Mouse (Mus musculus) neural tube, embryonic 15.5 days (tissue): ENCODE results near the gene Slc9a9. TPM values are rescaled to one million over a fixed set of nuclear protein-coding genes. Genes with fewer than 3 reads are reported as not detected.
A peak's percentile ranks its signal among the peaks of the same experiment; 100 is the strongest.

ENCODE experiments used
- ATAC-seq: fragments of 200-750 bp; cut with Nextera tagmentation; 2 replicates; pipeline ENCODE4 v1.8.0; 2017; ENCODE audit warnings: mild to moderate bottlenecking, moderate TSS enrichment, moderate library complexity; ENCODE audit not compliant: low FRiP score
- H3K27ac ChIP-seq: fragments of 300-500 bp; sonication (generic); replicated peaks from 2 replicates; pipeline ENCODE4 v1.5.1; 2015; ENCODE audit warnings: mild to moderate bottlenecking, inconsistent platforms
- H3K27me3 ChIP-seq: fragments of 300-500 bp; sonication (generic); replicated peaks from 2 replicates; pipeline ENCODE4 v1.6.1; 2015; ENCODE audit warnings: inconsistent platforms
- H3K36me3 ChIP-seq: fragments of 300-500 bp; sonication (generic); 2 replicates; pipeline ENCODE4 v1.6.1; 2015; ENCODE audit warnings: inconsistent platforms
- H3K4me1 ChIP-seq: fragments of 300-500 bp; sonication (generic); 2 replicates; pipeline ENCODE4 v1.6.1; 2015; ENCODE audit warnings: inconsistent platforms
- H3K4me2 ChIP-seq: fragments of 300-500 bp; sonication (generic); 2 replicates; pipeline ENCODE4 v1.6.1; 2015; ENCODE audit warnings: inconsistent platforms, mild to moderate bottlenecking, moderate library complexity
- H3K4me3 ChIP-seq: fragments of 300-500 bp; sonication (generic); replicated peaks from 2 replicates; pipeline ENCODE4 v1.5.1; 2015; ENCODE audit warnings: mild to moderate bottlenecking, inconsistent platforms
- H3K9ac ChIP-seq: fragments of 300-500 bp; sonication (generic); replicated peaks from 2 replicates; pipeline ENCODE4 v1.6.1; 2015; ENCODE audit warnings: mild to moderate bottlenecking, inconsistent platforms
- H3K9me3 ChIP-seq: fragments of 300-500 bp; sonication (generic); replicated peaks from 2 replicates; pipeline ENCODE4 v1.6.1; 2016; ENCODE audit warnings: inconsistent platforms
- WGBS: fragments of 180-500 bp; shearing (Covaris S2); methylation state at CpG from one replicate; pipeline ENCODE4 v1.1.7; 2015; ENCODE audit warnings: mixed read lengths; 5-methylcytosine and 5-hydroxymethylcytosine counted together
- polyA plus RNA-seq: library from polyadenylated mRNA; unstranded; fragments of >200 nt; fragmentation: Nextera tagmentation; extraction: Ambion mirVana; gene quantifications from 2 replicates; pipeline ENCODE4 v1.2.1, GENCODE M21; 2015

The Slc9a9 gene
- polyA plus RNA-seq, 1 experiment from 2014 or later: 9.2 TPM

- Histone ChIP-seq H3K4me3 (no peak overlapping the region), H3K36me3 (no peaks in the 10 kb centered on the region), H3K9me3 (no peaks in the 10 kb centered on the region), H3K4me1 (peaks cover 22% of the 10 kb centered on the region), H3K9ac (no peak overlapping the region), H3K4me2 (no peak overlapping the region), H3K27me3 (no peaks in the 10 kb centered on the region), H3K27ac (no peak overlapping the region)
- WGBS: 55% methylated on average over 2 of the region's 2 CpGs
- no peak for ATAC-seq
These were observed 510.3 kb downstream of the Slc9a9 start for GRCm38 (mm10) chr9:95180005-95180404.

GRCm38 (mm10) chr9:95180569-95180968 is 510.9 kb downstream of the Slc9a9 start:
- Histone ChIP-seq H3K4me2 (no peak overlapping the region), H3K36me3 (no peaks in the 10 kb centered on the region), H3K27ac (no peak overlapping the region), H3K4me1 (peaks cover 22% of the 10 kb centered on the region), H3K9me3 (no peaks in the 10 kb centered on the region), H3K4me3 (no peak overlapping the region), H3K9ac (no peak overlapping the region), H3K27me3 (no peaks in the 10 kb centered on the region)
- no peak for ATAC-seq
- 75% methylated on average over 4 of the region's 4 CpGs for WGBS

DNA sequence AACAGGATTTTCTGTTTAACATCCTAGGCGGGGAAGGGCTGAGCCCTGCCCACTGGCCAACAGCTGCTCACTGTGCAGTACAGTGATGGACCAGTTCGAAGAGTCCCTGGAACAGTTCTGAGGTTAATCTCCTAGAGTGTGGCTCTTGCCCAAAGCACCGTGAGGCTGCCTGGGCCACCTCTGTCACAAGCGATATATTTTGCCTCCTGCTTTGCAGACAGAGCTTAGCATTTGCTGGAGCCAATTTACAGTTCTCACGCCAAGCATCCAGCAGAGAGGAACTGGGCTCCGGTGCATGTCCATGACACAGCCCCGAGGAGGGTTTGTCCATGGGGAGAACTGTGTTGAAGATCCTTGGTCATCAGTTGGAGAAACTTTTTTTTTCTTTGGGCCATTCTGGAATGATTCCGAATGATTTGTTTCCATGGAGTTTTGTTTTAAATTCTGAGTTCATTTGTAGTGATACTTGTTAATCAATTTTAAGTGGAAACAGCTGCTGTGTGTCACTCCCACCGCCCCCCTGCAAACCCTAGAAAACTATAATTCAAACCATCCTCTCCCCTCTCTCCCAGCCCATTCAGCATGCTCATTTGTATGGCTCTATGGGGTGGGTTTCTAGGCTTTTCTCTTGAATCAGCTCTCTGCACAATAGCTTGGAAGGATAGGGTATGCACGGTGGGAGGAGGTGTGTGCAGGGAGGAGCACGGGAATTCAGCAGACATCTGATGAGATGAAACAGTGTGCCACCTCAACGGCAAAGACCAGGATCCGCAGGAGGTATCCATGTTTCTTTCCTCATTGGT is 511.7 kb downstream of the Slc9a9 start:
- Histone ChIP-seq H3K36me3 (no peaks in the 10 kb centered on the region), H3K4me2 (no peak overlapping the region), H3K9me3 (no peaks in the 10 kb centered on the region), H3K4me3 (no peak overlapping the region), H3K9ac (no peak overlapping the region), H3K4me1 (peaks cover 23% of the 10 kb centered on the region), H3K27me3 (no peaks in the 10 kb centered on the region), H3K27ac (no peak overlapping the region; the same call in 1 of the 2 replicates)
- ATAC-seq: peak; percentile 46
- 46% methylated on average over 13 of the region's 13 CpGs for WGBS

DNA sequence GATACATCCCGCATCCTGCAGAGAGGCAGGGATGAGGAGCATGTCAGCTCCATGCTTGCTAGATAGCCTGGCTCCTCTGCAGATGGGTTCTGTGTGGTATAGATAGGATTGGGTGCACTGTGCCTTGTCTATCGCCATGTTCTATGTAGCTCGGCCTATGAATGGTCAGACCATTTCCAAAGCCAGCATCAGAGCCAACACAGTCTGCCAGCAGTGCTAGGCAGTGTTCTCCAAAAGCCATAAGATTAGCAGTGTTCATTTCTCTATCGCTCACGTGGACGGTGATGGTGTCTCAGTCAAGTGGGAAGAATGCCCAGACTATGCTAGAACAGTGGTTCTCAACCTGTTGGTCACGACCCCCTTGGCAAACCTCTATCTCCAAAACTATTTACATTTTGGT is 512.6 kb downstream of the Slc9a9 start:
- 88% methylated on average over 7 of the region's 7 CpGs for WGBS
- ATAC-seq: no peak
- Histone ChIP-seq H3K4me3 (no peak overlapping the region), H3K27me3 (no peaks in the 10 kb centered on the region), H3K9ac (no peak overlapping the region), H3K4me2 (no peak overlapping the region), H3K27ac (no peak overlapping the region; the same call in 1 of the 2 replicates), H3K4me1 (peaks cover 27% of the 10 kb centered on the region), H3K36me3 (no peaks in the 10 kb centered on the region), H3K9me3 (no peaks in the 10 kb centered on the region)

DNA sequence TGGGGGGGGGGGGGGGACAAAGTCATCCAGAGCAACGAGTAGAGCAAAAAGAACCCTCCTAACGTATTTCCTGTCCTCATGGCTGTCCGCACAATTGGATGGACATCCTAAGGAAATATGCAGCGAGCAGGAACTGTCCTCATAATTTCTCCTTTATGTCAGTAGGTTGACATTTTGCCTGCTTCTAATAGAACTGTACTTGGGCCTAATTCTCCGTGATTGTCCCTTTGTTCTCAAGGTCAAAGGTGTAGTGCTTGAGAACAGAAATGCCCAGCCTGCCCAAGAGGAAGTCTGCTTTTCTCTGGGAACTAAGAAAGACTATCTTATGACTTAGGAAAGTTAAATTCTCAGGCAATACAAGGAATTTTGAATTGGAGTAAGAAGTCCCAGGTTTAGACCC is 514.7 kb downstream of the Slc9a9 start:
- Histone ChIP-seq H3K27me3 (no peaks in the 10 kb centered on the region), H3K9ac (no peak overlapping the region), H3K27ac (no peak overlapping the region), H3K36me3 (no peaks in the 10 kb centered on the region), H3K9me3 (no peaks in the 10 kb centered on the region), H3K4me2 (no peak overlapping the region), H3K4me3 (no peak overlapping the region), H3K4me1 (peaks cover 27% of the 10 kb centered on the region)
- WGBS: 73% methylated on average over 5 of the region's 5 CpGs
- no peak for ATAC-seq

DNA sequence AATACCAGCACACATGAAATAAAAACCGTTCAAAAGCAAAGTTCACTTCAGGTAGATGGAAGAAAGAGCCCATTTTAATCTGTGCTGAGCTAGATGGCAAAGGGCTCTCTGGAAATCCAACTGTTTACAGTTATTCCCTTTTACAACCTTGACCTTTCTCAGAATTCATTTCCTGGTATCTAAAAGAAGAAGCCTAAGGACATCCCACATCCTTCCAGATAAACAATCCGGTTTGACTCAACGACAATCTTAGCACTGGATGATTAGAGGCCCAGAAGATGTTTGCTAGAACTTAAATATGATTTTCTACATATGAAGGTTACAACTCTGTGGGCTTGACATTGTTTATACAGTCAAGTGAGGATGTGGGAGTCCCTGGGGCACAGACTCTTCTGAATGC is 516.1 kb downstream of the Slc9a9 start:
- Histone ChIP-seq H3K4me3 (no peak overlapping the region), H3K4me2 (no peak overlapping the region), H3K27me3 (no peaks in the 10 kb centered on the region), H3K9me3 (no peaks in the 10 kb centered on the region), H3K4me1 (peaks cover 18% of the 10 kb centered on the region), H3K9ac (no peak overlapping the region), H3K36me3 (no peaks in the 10 kb centered on the region), H3K27ac (no peak overlapping the region; the same call in 1 of the 2 replicates)
- WGBS: 91% methylated on average over 3 of the region's 3 CpGs
- ATAC-seq: no peak

- WGBS: 45% methylated on average over 15 of the region's 15 CpGs
- Histone ChIP-seq H3K9ac (no peak overlapping the region), H3K4me1 (peaks cover 12% of the 10 kb centered on the region), H3K4me2 (no peak overlapping the region), H3K36me3 (no peaks in the 10 kb centered on the region), H3K4me3 (no peak overlapping the region), H3K9me3 (no peaks in the 10 kb centered on the region), H3K27me3 (no peaks in the 10 kb centered on the region), H3K27ac (peak overlapping the region; percentile 51)
- ATAC-seq: no peak
These were observed 516.9 kb downstream of the Slc9a9 start for GRCm38 (mm10) chr9:95186386-95187289.

DNA sequence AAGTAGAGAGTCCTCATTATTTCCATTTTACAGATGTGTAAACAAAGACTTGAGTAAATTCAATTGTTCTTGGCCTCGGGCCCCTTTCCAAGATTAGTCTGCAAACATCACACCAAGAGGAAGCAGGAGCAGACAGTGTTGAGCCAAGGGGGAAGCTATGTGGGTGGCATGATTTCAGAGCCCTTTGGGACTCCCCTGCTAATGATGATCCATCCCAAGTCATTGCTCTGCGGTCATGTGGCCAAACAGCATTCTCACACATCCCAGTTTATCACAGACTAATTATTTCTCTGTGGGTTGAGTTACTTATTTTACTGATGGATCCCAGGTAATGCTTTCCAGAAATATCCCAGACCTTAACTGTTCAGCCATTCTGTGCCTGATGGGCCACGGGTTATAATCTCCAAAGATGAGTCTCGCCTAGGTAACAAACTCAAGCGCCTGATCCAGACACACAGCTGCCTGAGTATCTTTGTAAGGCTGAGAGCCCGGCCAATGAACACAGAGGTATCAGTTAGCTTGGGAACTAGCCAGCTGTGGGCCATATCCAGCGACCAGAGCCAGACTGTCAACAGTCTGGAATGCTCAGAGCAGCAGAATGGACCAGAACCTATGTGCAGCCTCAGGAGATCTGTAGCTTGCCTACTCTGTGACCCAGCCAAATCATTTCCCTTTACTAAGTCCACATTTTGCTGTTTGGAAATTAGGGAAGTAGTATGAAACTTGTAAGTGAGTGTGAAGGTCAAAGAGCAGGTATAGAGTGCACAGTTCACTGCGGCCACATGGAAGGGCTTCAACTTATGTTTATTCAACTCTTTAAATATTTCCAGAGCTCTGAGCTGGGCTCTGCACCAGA is 518.9 kb downstream of the Slc9a9 start:
- peaks cover 5% of the 10 kb centered on the region; the same call in 1 of the 2 replicates for H3K4me1 ChIP-seq
- H3K36me3 ChIP-seq: no peaks in the 10 kb centered on the region
- no peak overlapping the region for H3K4me3 ChIP-seq
- no peak for ATAC-seq
- H3K9ac ChIP-seq: no peak overlapping the region
- H3K27ac ChIP-seq: no peak overlapping the region
- H3K9me3 ChIP-seq: no peaks in the 10 kb centered on the region
- no peak overlapping the region for H3K4me2 ChIP-seq
- WGBS: 78% methylated on average over 8 of the region's 8 CpGs
- no peaks in the 10 kb centered on the region for H3K27me3 ChIP-seq

- no peak overlapping the region for H3K4me3 ChIP-seq
- no peaks in the 10 kb centered on the region for H3K36me3 ChIP-seq
- H3K4me2 ChIP-seq: no peak overlapping the region
- ATAC-seq: no peak
- no peak overlapping the region for H3K9ac ChIP-seq
- H3K27ac ChIP-seq: no peak overlapping the region
- no peaks in the 10 kb centered on the region for H3K9me3 ChIP-seq
- no peaks in the 10 kb centered on the region for H3K27me3 ChIP-seq
- peaks cover 5% of the 10 kb centered on the region; the same call in 1 of the 2 replicates for H3K4me1 ChIP-seq
- WGBS: 92% methylated on average over 4 of the region's 4 CpGs
These were observed 519.5 kb downstream of the Slc9a9 start for GRCm38 (mm10) chr9:95189218-95189605.

DNA sequence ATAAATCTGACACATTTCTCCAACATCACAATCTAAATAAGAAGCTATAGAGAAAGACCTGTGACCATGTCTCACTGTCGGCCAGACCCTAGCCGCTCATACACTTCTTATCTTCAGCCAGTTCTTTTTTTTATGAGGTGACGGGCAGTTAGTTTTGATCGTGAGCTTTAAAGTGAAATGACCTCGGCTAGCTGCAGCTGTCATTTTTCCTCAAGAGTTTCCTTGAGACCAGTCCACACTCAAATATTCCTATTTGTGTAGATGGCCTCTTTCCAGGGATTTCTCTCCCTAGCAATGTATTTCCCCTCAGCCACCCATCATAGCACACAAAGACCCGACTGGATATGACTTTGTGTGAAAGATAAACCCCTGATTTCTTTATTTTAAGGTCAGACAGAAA is 521.7 kb downstream of the Slc9a9 start:
- peaks cover 4% of the 10 kb centered on the region; the same call in 1 of the 2 replicates for H3K4me1 ChIP-seq
- no peaks in the 10 kb centered on the region for H3K36me3 ChIP-seq
- no peak for ATAC-seq
- WGBS: 83% methylated on average over 6 of the region's 6 CpGs
- no peak overlapping the region for H3K27ac ChIP-seq
- H3K9me3 ChIP-seq: no peaks in the 10 kb centered on the region
- H3K4me2 ChIP-seq: no peak overlapping the region
- no peaks in the 10 kb centered on the region for H3K27me3 ChIP-seq
- no peak overlapping the region for H3K9ac ChIP-seq
- H3K4me3 ChIP-seq: no peak overlapping the region

DNA sequence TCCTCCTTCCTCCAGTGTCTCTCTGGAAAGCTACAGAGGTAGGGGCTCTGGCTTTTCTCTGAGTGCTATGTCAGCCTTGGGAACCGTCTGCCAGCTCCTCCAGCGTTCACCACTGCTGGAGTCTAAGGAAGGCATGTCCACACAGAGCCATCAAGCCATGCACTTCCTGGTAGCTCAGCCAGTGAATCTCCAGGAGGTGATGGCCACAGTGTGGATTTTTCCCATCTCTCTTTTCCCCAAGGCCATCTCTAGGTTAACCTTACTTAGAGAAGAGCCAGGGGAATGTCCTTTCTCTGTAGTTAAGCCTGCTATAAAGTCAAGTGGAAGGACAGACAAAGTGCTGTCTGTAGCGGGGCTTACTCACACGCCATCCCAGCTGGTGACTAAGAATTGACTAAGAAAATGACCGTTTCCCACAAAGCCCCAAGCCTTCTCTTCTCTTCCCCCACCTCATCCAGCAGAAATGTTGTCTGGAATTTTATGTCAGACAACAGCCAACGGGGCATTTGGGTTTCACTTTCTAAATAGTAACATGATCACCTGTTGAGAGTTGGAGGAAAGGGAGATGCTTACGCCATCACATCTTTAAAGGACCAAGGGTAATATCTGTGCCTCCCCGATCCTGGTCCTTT is 523.3 kb downstream of the Slc9a9 start:
- ATAC-seq: no peak
- Histone ChIP-seq H3K9me3 (no peaks in the 10 kb centered on the region), H3K4me3 (no peak overlapping the region)

More for the DNA sequence above, 523.3 kb downstream of the Slc9a9 start:
- no peak overlapping the region for H3K27ac ChIP-seq
- WGBS: 87% methylated on average over 8 of the region's 8 CpGs
- H3K27me3 ChIP-seq: no peaks in the 10 kb centered on the region
- no peaks in the 10 kb centered on the region for H3K36me3 ChIP-seq
- no peak overlapping the region for H3K9ac ChIP-seq
- H3K4me1 ChIP-seq: no peaks in the 10 kb centered on the region
- no peak overlapping the region for H3K4me2 ChIP-seq
